Mouse (Mus musculus) retina, adult 2 months (tissue): ENCODE measurements around the gene Ephb2.

Source experiments
- DNase-seq: peaks from one replicate; pipeline ENCODE4 v3.0.0-alpha.2; 2012; ENCODE audit warnings: low read depth, low spot score

Gene Ephb2

GRCm38 (mm10) chr4:136702456-136702855 is 133.3 kb downstream of the Ephb2 start:
- DNase-seq, result no peak

GRCm38 (mm10) chr4:136701236-136701635 is 134.6 kb downstream of the Ephb2 start:
- DNase-seq, result no peak

GRCm38 (mm10) chr4:136699084-136699450 is 136.7 kb downstream of the Ephb2 start:
- DNase-seq, result no peak

- DNase-seq, result no peak
Measured at GRCm38 (mm10) chr4:136698404-136699083, 137.2 kb downstream of the Ephb2 start.

GRCm38 (mm10) chr4:136697325-136697724 is 138.5 kb downstream of the Ephb2 start:
- DNase-seq, result no peak

GRCm38 (mm10) chr4:136696381-136696925 is 139.3 kb downstream of the Ephb2 start:
- DNase-seq, result peak; percentile 34

- DNase-seq, result no peak
Measured at GRCm38 (mm10) chr4:136695696-136696095, 140.1 kb downstream of the Ephb2 start.

GRCm38 (mm10) chr4:136690034-136690433 is 145.8 kb downstream of the Ephb2 start:
- no peak for DNase-seq

GRCm38 (mm10) chr4:136688113-136688512 is 147.7 kb downstream of the Ephb2 start:
- no peak for DNase-seq

GRCm38 (mm10) chr4:136685431-136685869 is 150.3 kb downstream of the Ephb2 start:
- DNase-seq, result no peak

- DNase-seq, result no peak
Measured at GRCm38 (mm10) chr4:136684485-136684884, 151.3 kb downstream of the Ephb2 start.

- DNase-seq, result no peak
Measured at GRCm38 (mm10) chr4:136680641-136681040, 155.1 kb downstream of the Ephb2 start.

- DNase-seq, result no peak
Measured at GRCm38 (mm10) chr4:136679221-136679620, 156.6 kb downstream of the Ephb2 start.

- peak; percentile 70 for DNase-seq
Measured at GRCm38 (mm10) chr4:136678480-136678879, 157.3 kb downstream of the Ephb2 start.

GRCm38 (mm10) chr4:136675439-136675838 is 160.3 kb downstream of the Ephb2 start:
- DNase-seq, result no peak

- DNase-seq, result no peak
Measured at GRCm38 (mm10) chr4:136672335-136673090, 163.3 kb downstream of the Ephb2 start.

GRCm38 (mm10) chr4:136667757-136668156 is 168.0 kb downstream of the Ephb2 start:
- DNase-seq, result no peak

- no peak for DNase-seq
Measured at GRCm38 (mm10) chr4:136666002-136666401, 169.8 kb downstream of the Ephb2 start.

- no peak for DNase-seq
Measured at GRCm38 (mm10) chr4:136665068-136665467, 170.7 kb downstream of the Ephb2 start.

GRCm38 (mm10) chr4:136657914-136658313 is 177.9 kb downstream of the Ephb2 start:
- DNase-seq, result no peak

- DNase-seq, result no peak
Measured at GRCm38 (mm10) chr4:136653692-136654234, 182.0 kb downstream of the Ephb2 start.

- no peak for DNase-seq
Measured at GRCm38 (mm10) chr4:136653019-136653418, 182.8 kb downstream of the Ephb2 start.
